Mouse (Mus musculus) embryonic fibroblast, embryonic 13.5 days (primary cell): Measurements from ENCODE around the gene Pim1. TPM values are rescaled to one million over a fixed set of nuclear protein-coding genes. Genes with fewer than 3 reads are reported as not detected.
A peak's percentile ranks its signal among the peaks of the same experiment; 100 is the strongest.

Experiments used
- H3K27ac ChIP-seq: 2 replicates; pipeline ENCODE4 v1.5.1; 2012; ENCODE audit warnings: low read length, control low read depth, inconsistent platforms; ENCODE audit not compliant: insufficient read depth
- H3K4me1 ChIP-seq: 2 replicates; pipeline ENCODE4 v1.6.1; 2011; ENCODE audit warnings: low read length; ENCODE audit not compliant: control insufficient read depth, insufficient read depth
- H3K4me3 ChIP-seq: 2 replicates; pipeline ENCODE4 v1.5.1; 2011; ENCODE audit warnings: mild to moderate bottlenecking, control low read depth, low read length; ENCODE audit not compliant: insufficient read depth
- CTCF ChIP-seq: IDR thresholded peaks from 2 replicates; pipeline ENCODE4 v1.5.1; 2011; ENCODE audit warnings: mild to moderate bottlenecking, control low read depth, low read length, moderate library complexity, borderline replicate concordance; ENCODE audit not compliant: insufficient read depth
- POLR2A ChIP-seq: IDR thresholded peaks from 2 replicates; pipeline ENCODE4 v1.6.1; 2011; ENCODE audit warnings: low read depth, mild to moderate bottlenecking, control low read depth, low read length, moderate library complexity
- polyA plus RNA-seq: library from polyadenylated mRNA; stranded (reverse); fragments of >200 nt; gene quantifications from 2 replicates; pipeline ENCODE4 v1.2.4, GENCODE M21; 2011; ENCODE audit warnings: low read depth; ENCODE audit not compliant: missing spikeins, insufficient read length

Gene Pim1
- polyA plus RNA-seq, 1 experiment, result 30.7 TPM

GRCm38 (mm10) chr17:29455411-29456120 is 35.0 kb upstream of the Pim1 start:
- peaks cover 32% of the 10 kb centered on the region for H3K4me1 ChIP-seq
- no peak overlapping the region for H3K27ac ChIP-seq
- H3K4me3 ChIP-seq, result no peak overlapping the region
- no peak for TF ChIP-seq POLR2A

GRCm38 (mm10) chr17:29456476-29456875 is 34.1 kb upstream of the Pim1 start:
- H3K4me1 ChIP-seq, result peaks cover 26% of the 10 kb centered on the region
- peak overlapping the region; percentile 9; the same call in 1 of the 2 replicates for H3K27ac ChIP-seq
- TF ChIP-seq POLR2A (no peak), CTCF (no peak)
- H3K4me3 ChIP-seq, result no peak overlapping the region

GRCm38 (mm10) chr17:29456926-29457325 is 33.6 kb upstream of the Pim1 start:
- Histone ChIP-seq H3K27ac (peak overlapping the region; percentile 9; the same call in 1 of the 2 replicates), H3K4me1 (peaks cover 26% of the 10 kb centered on the region), H3K4me3 (no peak overlapping the region)
- no peak for TF ChIP-seq CTCF
- no peak for TF ChIP-seq POLR2A

GRCm38 (mm10) chr17:29457795-29458560 is 32.6 kb upstream of the Pim1 start:
- TF ChIP-seq POLR2A (no peak), CTCF (no peak)
- peaks cover 26% of the 10 kb centered on the region for H3K4me1 ChIP-seq
- peak overlapping the region; percentile 49 for H3K27ac ChIP-seq
- H3K4me3 ChIP-seq, result no peak overlapping the region

- peak overlapping the region; percentile 97 for H3K27ac ChIP-seq
- H3K4me3 ChIP-seq, result no peak overlapping the region
- peaks cover 27% of the 10 kb centered on the region for H3K4me1 ChIP-seq
- TF ChIP-seq POLR2A (peak; percentile 17; the same call in 1 of the 2 replicates), CTCF (no peak)
Observed at GRCm38 (mm10) chr17:29459321-29460118, 31.0 kb upstream of the Pim1 start.

GRCm38 (mm10) chr17:29460119-29460505 is 30.4 kb upstream of the Pim1 start:
- TF ChIP-seq CTCF, result no peak
- Histone ChIP-seq H3K4me1 (peaks cover 28% of the 10 kb centered on the region), H3K27ac (peak overlapping the region; percentile 97), H3K4me3 (no peak overlapping the region)

- peaks cover 15% of the 10 kb centered on the region for H3K4me1 ChIP-seq
- peak overlapping the region; percentile 46 for H3K27ac ChIP-seq
- TF ChIP-seq CTCF (no peak), POLR2A (no peak)
- no peak overlapping the region for H3K4me3 ChIP-seq
Observed at GRCm38 (mm10) chr17:29463627-29464026, 26.9 kb upstream of the Pim1 start.

- no peak overlapping the region for H3K4me3 ChIP-seq
- peak overlapping the region; percentile 46 for H3K27ac ChIP-seq
- H3K4me1 ChIP-seq, result peaks cover 11% of the 10 kb centered on the region
- TF ChIP-seq POLR2A (no peak), CTCF (no peak)
Observed at GRCm38 (mm10) chr17:29464068-29464467, 26.5 kb upstream of the Pim1 start.

GRCm38 (mm10) chr17:29464519-29465140 is 25.9 kb upstream of the Pim1 start:
- no peak overlapping the region for H3K4me3 ChIP-seq
- peak overlapping the region; percentile 72 for H3K27ac ChIP-seq
- peaks cover 11% of the 10 kb centered on the region for H3K4me1 ChIP-seq
- TF ChIP-seq POLR2A (no peak), CTCF (no peak)
